Mouse (Mus musculus) T-helper 17 cell (primary cell): ENCODE data around the gene Pim2.

Source experiments
- in situ Hi-C, 2 experiments: fragments of 300-600 bp; cut with MboI, MseI; formaldehyde crosslinking; loops; 1 replicate in 1 of 2; 2 replicates in 1 of 2; pipeline ENCODE4 v1.15.1; 2025; ENCODE audit warnings: high pct_unique_total_duplicates in 2 of 2

The Pim2 gene

DNA sequence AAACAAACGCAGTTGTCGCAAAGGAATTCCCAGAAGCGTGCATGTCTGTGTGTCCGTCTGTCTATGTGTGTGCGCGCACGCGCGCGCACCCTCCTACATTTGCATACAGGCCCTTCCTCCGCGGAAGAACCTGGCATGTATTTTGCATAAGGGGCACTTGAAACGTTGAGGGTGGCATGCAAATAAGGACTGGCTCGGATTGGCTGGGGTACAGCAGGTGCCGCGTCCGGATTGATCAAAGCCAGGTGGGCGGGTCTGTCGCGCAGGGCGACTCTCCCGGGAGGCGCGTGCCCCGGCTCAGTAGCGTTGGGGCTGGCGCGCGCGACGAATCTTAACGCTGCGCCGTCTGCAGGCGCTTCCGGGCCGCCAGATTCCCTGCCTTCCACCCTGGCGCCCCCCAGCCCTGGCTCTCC lies at the start of gene Pim2:
Pim2 (plus strand) TSS at position 256 of the 413 bp plus-strand sequence.
- in situ Hi-C loops, result no loop called here

DNA sequence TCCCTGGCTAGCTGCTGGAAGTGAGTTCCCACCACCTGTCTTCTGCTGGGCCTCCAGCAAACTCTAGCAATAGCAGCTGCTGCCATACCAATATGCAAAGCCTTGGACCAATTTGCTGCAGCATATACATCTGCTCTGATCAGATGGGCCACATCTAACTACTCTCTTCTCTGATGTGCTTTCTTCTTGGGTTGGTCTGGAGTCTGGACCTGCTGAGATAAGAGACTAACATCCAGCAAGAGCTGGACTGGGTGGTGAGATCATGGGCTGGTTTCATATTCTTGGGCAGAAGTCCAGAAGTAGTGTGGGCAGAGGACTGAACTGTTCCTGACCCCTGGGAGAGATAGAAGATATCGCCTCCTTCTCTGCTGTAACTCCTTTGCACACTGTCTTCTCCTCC lies 40.9 kb upstream of the Pim2 start:
- in situ Hi-C loops, result no loop called here

DNA sequence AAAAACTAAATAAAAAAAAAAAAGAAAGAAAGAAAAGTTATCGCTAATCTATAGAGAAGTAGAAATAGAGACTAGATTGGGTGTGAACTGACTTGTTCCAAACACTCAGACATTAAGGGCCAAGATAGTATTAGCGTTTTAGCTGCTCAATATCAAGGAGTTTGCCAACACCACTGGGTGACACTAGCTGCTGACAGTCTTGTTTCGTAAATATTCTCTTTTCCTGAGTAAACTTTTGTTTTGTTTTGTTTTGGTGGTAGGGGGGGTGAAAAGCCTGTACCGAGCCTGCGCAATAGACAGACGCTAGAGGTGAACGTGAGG lies 37.3 kb upstream of the Pim2 start:
- in situ Hi-C loops, result no loop called here

DNA sequence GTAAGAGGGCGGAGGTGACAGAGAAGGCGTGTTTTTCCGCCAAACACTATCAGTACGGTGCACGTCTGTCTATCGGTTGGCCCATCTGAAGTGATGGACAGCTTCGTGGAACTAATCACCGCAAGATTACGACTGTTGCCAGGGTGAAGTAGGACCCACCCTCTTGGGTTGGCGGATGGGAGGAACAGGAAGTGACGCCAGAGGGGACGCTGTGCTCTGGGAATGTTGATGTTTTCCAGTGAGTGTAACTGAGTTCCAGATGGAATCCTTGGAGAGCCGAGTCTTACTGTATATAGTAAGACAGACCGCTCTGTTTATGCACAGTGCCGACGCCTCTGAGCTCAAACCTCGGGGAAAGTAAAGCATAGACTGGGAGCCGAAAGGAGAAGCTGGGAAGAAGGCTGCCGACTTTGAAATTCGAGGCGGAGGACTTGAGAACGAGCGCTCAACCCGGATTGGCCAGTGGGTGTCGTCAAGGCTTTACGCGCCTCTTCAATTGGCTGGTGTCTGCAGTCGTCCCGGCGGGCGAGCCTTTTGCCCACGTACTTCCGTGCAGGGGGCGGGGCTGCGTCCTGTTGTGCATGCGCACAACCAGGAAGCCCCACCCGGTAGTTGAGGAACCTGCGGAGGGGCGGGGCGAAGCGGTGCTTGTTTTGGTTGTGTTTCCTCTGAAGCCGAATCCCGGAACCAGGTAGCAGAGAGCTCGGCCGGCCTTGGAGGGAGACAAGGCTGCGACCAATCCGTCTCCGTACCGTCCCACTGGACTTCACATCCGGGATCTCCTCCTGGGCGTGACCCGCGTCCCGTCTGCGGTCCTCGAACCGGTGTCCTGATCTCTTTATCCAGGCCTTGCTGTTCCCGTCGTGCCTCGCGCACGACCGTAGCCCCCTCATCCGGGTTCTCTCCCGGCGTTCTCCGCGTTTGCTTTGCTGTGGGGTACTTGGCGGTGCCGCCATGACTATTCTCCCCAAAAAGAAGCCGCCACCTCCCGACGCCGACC lies 36.6 kb upstream of the Pim2 start, which contains the start of gene Otud5:
Otud5 (plus strand) TSS at position 202 of the 1,000 bp plus-strand sequence.
- in situ Hi-C loops, result no loop called here

DNA sequence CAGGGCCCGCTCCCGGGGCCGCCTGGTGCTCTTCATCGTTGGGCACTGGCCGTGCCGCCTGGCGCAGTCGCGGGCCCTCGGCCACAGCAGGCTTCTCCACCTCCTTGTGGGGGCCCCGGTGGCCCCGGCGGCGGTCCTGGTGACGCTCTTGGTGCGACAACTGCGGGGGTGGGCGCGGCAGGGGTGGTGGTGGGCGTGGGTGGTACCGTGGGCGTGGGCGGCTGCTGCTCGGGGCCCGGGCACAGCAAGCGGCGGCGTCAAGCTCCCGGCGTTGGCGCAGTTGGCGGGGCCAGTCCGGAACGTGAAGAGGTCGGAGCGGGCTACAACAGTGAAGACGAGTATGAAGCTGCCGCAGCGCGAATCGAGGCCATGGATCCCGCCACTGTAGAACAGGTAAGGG lies 35.7 kb upstream of the Pim2 start:
- in situ Hi-C loops, result no loop called here

DNA sequence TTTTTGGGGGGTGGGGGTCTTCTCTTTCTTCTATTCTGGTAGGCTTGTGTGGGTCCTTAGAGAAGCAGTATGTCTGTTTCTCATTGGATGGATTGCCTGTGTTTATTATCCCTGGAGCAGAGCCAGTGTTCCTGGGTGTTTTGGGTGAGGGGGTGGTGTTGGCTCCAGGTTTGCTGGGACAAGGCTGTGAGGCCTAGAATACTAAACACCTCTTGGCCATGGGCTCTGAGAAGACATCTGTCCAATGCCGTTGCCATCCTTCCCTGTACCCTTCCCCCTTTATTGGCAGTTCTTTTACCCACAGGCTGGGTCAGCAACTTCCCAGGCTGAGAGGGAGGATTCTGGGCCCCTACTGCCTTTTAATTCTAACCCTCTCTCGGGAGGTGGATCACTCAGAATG lies 30.2 kb upstream of the Pim2 start:
- in situ Hi-C loops, result no loop called here

DNA sequence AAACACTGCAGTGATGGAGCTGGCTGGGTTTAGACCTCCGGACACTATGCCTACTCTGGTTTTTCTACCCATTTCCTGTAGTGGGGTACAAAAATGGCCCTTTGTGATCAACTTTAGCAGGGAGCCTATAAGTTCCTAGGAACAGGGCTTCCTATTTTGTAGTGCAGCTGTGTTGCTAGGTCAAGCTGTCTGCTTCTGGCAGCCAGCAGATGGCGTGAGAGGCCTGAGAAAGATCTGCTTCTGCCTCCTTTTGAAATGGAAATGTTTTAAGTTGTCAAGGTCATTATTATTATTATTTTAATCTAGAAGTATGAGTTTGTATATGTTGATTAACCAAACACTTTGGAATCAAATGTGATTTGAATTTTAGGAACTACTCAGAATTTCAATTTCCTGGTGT lies 23.5 kb upstream of the Pim2 start:
- in situ Hi-C loops, result no loop called here

DNA sequence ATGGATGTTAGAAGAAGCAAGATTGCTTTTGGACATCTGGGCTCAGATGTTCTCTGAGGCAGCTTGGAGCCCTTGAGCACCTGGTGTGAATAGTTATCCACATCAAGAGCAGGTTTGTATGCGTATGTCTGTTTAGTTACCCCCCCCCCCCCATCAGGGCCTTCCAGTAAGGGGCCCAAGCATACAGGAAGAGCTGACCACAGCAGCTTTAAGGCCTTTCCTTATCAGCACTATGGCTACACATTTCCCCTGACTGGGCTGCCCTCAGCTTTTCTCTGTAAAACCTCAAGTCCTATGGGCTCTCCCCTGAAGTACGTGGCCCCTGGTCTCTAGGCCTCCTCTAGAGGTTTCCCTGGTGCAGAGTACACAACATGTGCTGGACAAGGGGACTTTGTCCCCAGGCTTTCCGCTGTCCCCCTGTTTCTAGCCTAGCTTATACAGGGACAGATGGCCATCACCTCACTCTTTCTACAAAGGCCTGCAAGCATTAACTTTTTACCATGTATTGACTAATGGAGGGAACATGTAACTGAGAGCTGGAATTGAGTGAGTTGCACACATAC lies 18.8 kb upstream of the Pim2 start:
- in situ Hi-C loops, result no loop called here

DNA sequence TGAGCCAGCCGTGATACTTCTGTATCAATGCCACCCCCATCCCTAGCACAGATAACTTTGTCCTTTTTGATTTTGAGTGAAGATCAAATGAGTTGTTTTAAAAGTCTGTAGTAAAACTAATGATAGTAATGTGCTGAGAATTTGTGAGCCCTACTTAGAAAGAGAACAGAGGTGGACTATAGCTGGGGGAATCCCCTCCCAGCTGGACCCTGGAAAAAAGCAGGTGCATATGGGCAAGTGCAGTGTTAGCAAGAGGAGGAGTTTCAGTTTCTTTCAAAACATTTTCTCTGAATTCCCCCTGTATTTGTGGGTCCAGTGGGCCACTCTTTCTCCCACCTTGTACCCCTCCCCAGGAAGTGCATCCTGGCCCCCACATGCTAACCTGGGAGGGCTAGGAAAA lies 14.9 kb upstream of the Pim2 start:
- in situ Hi-C loops, result no loop called here

DNA sequence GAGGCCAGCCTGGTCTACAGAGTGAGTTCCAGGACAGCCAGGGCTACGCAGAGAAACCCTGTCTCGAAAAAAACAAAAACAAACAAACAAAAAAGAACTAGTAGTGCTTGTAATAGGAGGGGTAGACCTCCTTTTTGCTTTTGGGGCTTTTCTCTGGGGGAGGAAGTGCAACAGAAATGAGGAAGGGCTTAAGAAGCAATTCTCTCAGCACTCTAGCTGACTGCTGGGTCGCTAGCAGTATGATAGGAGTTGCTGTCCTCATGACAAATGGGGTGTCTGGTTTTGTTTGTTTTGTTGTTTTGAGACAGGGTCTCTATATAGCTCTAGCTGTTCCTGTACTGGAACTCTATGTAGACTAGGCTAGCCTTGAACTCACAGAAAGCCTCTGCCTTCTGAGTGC lies 13.5 kb upstream of the Pim2 start:
- in situ Hi-C loops, result no loop called here

DNA sequence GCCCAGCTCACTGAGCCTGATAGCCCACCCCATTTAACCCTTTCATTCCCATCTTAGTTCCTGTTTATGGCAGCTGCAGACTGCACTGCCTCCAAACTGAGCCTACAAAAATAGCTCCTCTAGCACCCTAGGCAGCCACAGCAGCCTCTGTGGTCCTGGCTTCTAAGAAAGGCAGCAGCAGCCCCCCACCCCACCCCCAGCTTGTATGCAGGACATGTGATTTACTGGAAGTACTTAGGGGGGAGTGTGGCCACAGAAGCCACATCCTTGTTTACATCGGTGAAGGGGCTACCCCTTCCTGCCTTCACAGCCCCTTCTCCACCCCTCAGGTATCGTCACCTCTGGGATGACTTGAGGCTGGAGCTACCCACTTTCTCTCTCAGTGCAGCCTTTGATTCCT lies 12.7 kb upstream of the Pim2 start:
- in situ Hi-C loops, result no loop called here

DNA sequence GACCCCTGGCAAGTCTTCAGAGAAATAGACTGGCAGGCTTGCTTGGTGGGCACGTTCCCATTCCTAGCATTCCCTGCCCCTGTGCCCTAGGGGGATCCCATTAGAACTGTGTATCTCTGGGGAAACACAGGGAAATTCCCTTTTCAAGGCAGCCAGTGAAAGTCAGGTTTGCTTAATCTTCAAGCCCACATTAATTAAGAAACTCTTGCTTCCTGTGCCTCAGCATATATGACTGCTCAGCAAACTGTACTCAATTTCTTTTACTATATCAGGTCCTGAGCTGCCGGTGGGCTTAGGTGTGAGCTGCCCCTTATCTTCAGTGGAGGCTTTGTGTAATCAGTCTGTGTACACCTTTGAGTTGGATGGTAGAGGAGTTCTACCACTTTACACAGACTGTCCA lies 12.3 kb upstream of the Pim2 start:
- in situ Hi-C loops, result no loop called here

DNA sequence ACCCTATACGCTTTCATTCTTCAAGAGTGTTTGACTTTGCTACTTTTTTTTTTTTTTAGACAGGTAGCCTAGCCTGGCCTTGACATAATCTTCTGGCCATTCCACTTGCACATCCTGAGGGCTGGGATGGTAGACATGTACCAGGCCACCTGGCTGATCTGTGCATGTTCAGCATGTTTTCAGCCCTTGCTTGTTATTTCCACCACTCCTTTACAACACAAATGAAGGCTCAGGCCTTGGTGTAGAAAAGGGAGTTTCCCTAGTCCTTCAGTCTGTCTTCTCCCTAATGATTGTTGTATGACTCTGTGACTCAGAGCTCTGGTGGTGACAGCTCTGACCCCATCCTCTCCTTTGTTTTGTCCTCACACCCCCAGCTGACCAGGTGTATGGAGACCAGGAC lies 10.9 kb upstream of the Pim2 start:
- in situ Hi-C loops, result no loop called here

DNA sequence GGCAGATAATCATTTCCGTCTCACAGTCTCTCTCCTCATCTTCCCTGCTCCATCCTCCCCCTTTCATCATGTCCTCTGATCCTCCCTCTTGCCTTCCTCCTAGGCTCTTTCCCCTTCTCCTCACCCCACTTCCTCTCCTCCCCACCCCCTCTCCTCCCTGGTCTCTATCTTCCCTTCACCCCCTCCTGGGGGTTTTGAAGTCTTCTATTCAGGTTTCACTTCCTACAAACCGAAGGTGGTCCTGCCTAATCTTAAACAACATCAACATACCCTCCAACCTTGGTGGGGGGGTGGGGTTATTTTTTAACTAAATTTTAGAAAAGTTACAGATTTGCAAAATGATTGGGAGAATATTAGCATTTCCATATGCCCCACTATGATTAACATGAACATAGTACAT lies 9.6 kb upstream of the Pim2 start:
- in situ Hi-C loops, result no loop called here

DNA sequence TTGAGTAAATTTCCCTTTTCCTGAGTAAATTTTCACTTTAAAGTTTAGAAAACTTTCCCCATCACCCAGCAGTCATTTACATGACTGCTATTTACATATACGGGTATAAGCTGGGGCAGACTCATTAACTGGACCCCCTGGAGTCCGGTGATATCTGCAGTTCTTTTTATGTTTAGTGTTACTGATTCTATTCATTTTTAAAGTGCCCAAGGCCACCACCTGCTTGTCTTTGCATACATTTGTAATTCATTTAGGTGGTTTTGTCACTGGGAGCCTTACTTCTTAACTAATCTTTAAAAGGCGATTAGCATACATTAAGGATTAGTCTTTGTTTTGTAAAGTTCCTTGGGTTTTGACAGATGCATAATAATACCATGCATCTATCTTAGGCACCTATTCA lies 8.2 kb upstream of the Pim2 start:
- in situ Hi-C loops, result no loop called here

DNA sequence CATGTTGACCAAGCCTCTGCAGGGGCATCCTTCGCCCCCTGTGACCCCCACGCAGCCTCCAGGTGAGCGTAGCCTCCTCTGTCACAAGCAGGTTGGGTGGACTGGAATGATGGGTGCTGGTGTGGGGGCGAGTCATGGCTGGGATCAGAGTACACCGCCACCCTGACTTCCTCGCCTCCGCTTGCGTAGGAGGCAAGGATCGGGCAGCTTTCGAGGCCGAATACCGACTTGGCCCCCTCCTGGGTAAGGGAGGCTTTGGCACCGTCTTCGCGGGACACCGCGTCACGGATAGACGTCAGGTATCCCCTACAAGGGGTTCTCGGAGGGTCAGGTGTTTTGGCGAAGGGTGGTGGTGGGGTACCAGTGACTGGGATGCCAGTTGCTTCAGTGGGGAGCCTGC lies 433 bp downstream of the Pim2 start:
- in situ Hi-C loops, result no loop called here

DNA sequence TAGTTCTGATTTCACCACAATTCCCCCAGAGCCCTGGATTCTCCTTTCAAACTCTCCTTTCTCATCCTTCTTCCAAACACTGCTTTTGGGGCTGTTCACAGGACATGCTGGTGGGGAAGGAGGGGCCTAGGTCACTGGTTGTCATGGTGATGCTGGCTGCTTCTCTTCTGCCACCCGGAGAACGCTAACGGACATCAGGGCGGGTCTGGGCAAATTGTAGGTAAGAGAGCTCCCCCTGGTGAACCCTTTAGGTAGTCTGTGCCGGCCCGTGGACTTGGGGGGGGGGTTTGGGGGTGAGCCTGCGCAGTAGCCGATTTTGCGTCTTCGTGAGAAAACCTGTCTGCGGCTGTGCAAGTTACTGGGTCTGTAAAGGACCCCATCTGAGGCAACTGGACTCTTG lies 1.8 kb downstream of the Pim2 start:
- in situ Hi-C loops, result no loop called here

DNA sequence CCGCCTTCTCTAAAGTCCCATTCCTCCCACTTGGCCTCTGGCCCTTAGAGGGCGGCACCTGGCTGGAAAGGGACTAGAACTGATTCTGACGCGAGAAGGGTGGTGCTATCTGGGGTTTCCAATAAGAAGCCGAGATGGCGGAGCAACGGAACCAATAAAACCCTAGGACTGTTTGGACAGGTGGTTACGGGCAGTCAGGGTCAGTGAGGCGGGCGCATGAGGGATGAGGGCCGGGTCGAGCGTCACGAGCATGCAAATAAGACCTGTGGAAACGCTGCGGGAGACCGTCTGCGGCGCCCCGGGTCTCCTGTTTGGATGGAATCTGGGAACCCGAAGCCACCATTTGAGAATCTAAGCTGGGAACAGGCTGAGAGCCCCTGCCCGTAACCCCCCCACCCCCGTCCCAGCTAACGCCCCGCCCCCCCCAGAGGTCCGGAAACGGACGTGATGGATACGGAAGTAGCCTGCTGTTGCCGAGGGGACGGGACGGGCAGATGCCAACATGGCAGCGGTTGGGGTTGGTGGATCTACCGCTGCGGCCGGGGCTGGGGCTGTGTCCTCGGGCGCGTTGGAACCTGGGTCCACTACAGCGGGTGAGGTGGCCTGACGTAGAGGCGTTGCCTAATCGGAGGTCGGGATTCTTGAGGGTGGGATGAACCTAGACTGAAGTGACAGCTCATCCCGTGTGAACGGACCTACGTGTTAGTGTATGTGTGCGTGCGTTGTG lies 5.9 kb downstream of the Pim2 start, which contains the start of gene Slc35a2:
Slc35a2 (plus strand) TSS at position 188 of the 727 bp plus-strand sequence.
- in situ Hi-C loops, result no loop called here

DNA sequence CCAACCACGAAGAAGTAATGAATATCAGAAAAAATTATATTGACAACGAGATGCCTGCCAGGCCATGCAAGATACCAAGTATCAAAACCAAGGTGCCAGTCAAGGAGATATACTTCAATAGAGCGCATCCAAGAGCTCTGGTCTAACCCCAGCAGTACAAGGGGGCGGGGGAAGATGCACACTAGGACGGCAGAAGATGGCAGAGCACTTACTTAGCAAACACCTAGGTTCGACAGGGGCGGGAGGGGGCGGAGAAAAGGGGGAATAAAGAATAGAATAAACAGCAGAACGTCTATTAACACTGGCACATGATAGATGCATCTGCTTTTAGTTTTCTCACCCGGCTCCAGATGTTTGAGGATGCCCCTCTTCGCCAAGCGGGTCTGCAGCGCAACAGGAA lies 20.1 kb downstream of the Pim2 start:
- in situ Hi-C loops, result no loop called here

DNA sequence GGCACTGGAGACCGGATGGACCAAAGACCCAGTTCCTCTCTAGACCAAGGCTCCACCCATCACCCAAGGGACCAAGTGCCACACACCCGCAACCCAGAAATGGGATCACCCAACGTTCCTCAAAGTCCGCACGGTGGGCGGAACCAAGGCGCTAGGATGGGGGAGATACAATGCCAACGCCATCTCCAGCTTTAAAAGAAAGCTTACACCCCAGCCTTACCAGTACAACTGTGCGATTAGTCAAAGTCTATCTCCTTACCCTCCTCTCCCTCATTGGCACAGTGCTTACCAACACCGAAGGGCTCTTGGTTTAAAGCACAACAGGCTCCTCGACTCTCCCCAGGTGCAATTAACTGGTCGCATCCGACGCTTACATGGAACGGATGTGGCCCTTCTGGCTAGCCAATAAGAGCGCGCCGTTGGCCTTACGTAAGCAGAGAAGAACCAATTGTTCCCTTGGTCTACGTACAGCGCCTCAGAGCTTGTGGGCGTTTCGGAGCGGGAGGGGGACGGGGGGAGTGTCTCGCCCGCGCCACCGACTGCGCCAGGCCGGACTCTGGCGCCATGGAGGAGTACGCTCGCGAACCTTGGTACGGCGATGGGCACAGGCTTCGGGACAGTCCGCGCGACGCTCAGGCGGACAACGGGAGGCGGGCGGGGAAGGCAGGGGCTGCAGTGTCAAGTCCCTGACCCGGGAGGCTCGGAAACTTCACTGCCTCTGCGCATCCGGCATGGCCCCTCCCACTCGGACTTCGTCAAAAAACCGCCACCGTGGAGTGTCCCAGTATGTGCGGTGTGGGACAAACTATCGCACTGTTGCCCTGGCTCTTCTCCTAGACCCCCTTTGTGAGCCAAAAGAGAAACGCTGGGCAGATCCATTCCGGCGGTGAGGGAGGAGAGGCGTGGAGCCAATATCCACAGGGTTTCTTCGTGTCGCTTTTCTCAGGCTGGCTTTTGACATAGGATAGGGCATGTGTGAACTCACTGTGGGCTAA lies 21.1 kb downstream of the Pim2 start, which contains the start of the genes Pqbp1 and Timm17b:
Pqbp1 (minus strand) TSS at position 390 of the 995 bp plus-strand sequence.
Timm17b (plus strand) TSS at position 478 of the 995 bp plus-strand sequence.
- in situ Hi-C loops, result no loop called here

DNA sequence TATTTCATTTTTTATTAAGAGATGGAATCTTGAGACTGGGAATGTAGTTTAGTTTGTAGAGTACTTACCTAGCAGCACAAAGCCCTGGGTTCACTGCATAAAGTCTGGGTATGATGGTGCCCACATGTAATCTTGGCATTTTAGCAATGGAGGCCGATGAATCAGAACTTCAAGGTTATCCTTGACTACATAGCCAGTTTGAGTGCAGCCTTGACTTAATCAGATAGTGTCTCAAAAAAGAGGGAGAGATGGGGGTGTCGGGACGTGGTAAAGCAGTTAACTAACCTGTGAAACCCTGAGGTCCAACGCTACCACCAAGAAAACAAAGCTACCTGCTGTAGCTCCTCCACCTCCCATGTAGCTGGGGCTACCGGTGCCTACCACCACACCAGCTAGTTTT lies 26.4 kb downstream of the Pim2 start:
- in situ Hi-C loops, result no loop called here
